Mouse (Mus musculus) ES-Bruce4 (cell line): ENCODE measurements around the gene Ddit4l.

Experiments used
- CTCF ChIP-seq: IDR thresholded peaks from one replicate; pipeline ENCODE4 v1.8.1; 2011; ENCODE audit warnings: low read depth, low read length
- POLR2A ChIP-seq: IDR thresholded peaks from one replicate; pipeline ENCODE4 v1.8.1; 2011; ENCODE audit warnings: low read length; ENCODE audit not compliant: insufficient read depth

DNA sequence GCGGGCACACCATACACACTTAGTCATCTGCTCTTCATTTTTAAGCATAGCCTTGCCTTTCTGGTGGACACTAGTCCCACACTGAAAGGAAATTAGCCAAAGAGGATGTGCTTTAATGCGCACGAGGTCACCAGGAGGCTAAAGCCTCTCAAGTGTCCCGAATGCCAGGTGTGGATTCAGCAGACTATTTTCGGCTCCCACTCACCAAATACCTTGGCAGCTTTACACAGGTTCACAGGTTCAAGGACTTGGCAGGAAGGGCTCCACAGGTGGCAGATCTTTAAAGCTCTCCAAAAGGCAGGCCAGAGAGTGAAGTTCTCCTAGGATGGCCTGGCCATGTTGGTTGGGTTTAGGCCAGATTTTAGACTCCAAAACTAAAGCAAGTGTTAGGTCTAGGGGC, 19.8 kb downstream of the Ddit4l start:
- no peak for TF ChIP-seq POLR2A
- no peak for TF ChIP-seq CTCF
